Mouse (Mus musculus): Measurements from ENCODE around the gene Cyp3a13. TPM values are rescaled to one million over a fixed set of nuclear protein-coding genes. Genes with fewer than 3 reads are reported as not detected.

The Cyp3a13 gene
- total and polyA plus RNA-seq, 3 experiments = not detected

GRCm38 (mm10) chr5:137887666-137888065, 33.8 kb downstream of the Cyp3a13 start:
- TF ChIP-seq POLR2AphosphoS5 (IDR thresholded peaks at IDR 0.05; ENCODE audit: borderline replicate concordance, low read depth, low read length) (no peak), JUND (IDR thresholded peaks at IDR 0.05; ENCODE audit: low read depth, low read length) (no peak), MAZ (IDR thresholded peaks at IDR 0.05; ENCODE audit: low read depth, low read length) (no peak), CHD1 (IDR thresholded peaks at IDR 0.05; ENCODE audit: low read depth, low read length) (no peak), KAT2A (conservative IDR thresholded peaks at IDR 0.05; ENCODE audit: low read depth, low read length) (no peak), ZC3H11A (IDR thresholded peaks at IDR 0.05; ENCODE audit: low read depth, low read length) (no peak), MEF2A (IDR thresholded peaks at IDR 0.05; ENCODE audit: extremely low read depth, insufficient replicate concordance, low read depth, low read length, poor library complexity, severe bottlenecking) (no peak), BHLHE40 (IDR thresholded peaks at IDR 0.05; ENCODE audit: borderline replicate concordance, low read depth, low read length) (no peak)
- Histone ChIP-seq H3K27me3 (ENCODE audit: control insufficient read depth in 1 of 2, insufficient read depth in 2 of 2, low read length in 2 of 2) (0 out of 4 replicates have a peak, but pooled peaks cover 0 to 2% of the 10 kb centered on the region in 2 experiments), H3K79me2 (ENCODE audit: control insufficient read depth, insufficient read depth, low read length, poor library complexity) (no peaks in the 10 kb centered on the region), H3K4me1 (ENCODE audit: control insufficient read depth in 1 of 2, insufficient read depth in 2 of 2, low read length in 2 of 2) (peaks cover 0 to 14% of the 10 kb centered on the region in 2 experiments; a peak in 2 of 4 replicates), H3K4me3 (ENCODE audit: control insufficient read depth in 1 of 2, insufficient read depth in 1 of 2, low read depth in 2 of 2, low read length in 2 of 2) (no peak overlapping the region), H3K27ac (ENCODE audit: control insufficient read depth, low read depth, low read length) (no peak overlapping the region), H3K36me3 (ENCODE audit: control insufficient read depth in 1 of 2, insufficient read depth in 2 of 2, low read length in 2 of 2) (peaks cover 0 to 9% of the 10 kb centered on the region in 2 experiments; a peak in 2 of 4 replicates), H3K9me3 (replicated peaks; ENCODE audit: insufficient read depth, low read length) (no peaks in the 10 kb centered on the region), H3K9ac (ENCODE audit: control insufficient read depth, low read depth, low read length, poor library complexity, severe bottlenecking) (no peak overlapping the region)
- no peak for DNase-seq (ENCODE audit: low read depth, low spot score)

- peaks cover 0 to 13% of the 10 kb centered on the region in 2 experiments; a peak in 2 of 4 replicates for H3K36me3 ChIP-seq (ENCODE audit: control insufficient read depth in 1 of 2, insufficient read depth in 2 of 2, low read length in 2 of 2)
- no peaks in the 10 kb centered on the region for H3K9me3 ChIP-seq (replicated peaks; ENCODE audit: insufficient read depth, low read length)
- H3K4me1 ChIP-seq (ENCODE audit: control insufficient read depth in 1 of 2, insufficient read depth in 2 of 2, low read length in 2 of 2) = peaks cover 0 to 19% of the 10 kb centered on the region in 2 experiments; a peak in 2 of 4 replicates
- H3K27ac ChIP-seq (ENCODE audit: control insufficient read depth, low read depth, low read length) = no peak overlapping the region
- H3K4me3 ChIP-seq (ENCODE audit: control insufficient read depth in 1 of 2, insufficient read depth in 1 of 2, low read depth in 2 of 2, low read length in 2 of 2) = no peak overlapping the region
- DNase-seq (ENCODE audit: low read depth, low spot score) = peak; percentile 80
- H3K79me2 ChIP-seq (ENCODE audit: control insufficient read depth, insufficient read depth, low read length, poor library complexity) = no peaks in the 10 kb centered on the region
- H3K27me3 ChIP-seq (ENCODE audit: control insufficient read depth in 1 of 2, insufficient read depth in 2 of 2, low read length in 2 of 2) = 0 out of 4 replicates have a peak, but pooled peaks cover 0 to 2% of the 10 kb centered on the region in 2 experiments
- no peak overlapping the region for H3K9ac ChIP-seq (ENCODE audit: control insufficient read depth, low read depth, low read length, poor library complexity, severe bottlenecking)
- peak; percentile 60 to 90 (median 81) for TF ChIP-seq CTCF (IDR thresholded peaks at IDR 0.05 in 2 of 3, conservative IDR thresholded peaks at IDR 0.05 in 1 of 3; ENCODE audit: control insufficient read depth in 1 of 3, insufficient read depth in 1 of 3, low read depth in 2 of 3, low read length in 3 of 3, poor library complexity in 1 of 3, severe bottlenecking in 1 of 3)
- TF ChIP-seq TBP (IDR thresholded peaks at IDR 0.05; ENCODE audit: low read depth, low read length) = no peak
- TF ChIP-seq E2F4 (IDR thresholded peaks at IDR 0.05; ENCODE audit: borderline replicate concordance, low read depth, low read length) = no peak
- no peak for TF ChIP-seq MYB (IDR thresholded peaks at IDR 0.05; ENCODE audit: low read depth, low read length)
- TF ChIP-seq RAD21 (IDR thresholded peaks at IDR 0.05; ENCODE audit: low read depth, low read length) = peak; percentile 79
- peak; percentile 57; the same call in 1 of the 2 replicates for TF ChIP-seq USF1 (IDR thresholded peaks at IDR 0.05; ENCODE audit: low read depth, low read length)
- TF ChIP-seq USF2 (IDR thresholded peaks at IDR 0.05; ENCODE audit: borderline replicate concordance in 1 of 2, insufficient read depth in 1 of 2, low read depth in 1 of 2, low read length in 2 of 2) = no peak
- no peak for TF ChIP-seq HCFC1 (IDR thresholded peaks at IDR 0.05; ENCODE audit: low read depth, low read length)
- peak; percentile 63 for TF ChIP-seq MAFK (IDR thresholded peaks at IDR 0.05; ENCODE audit: borderline replicate concordance, low read depth, low read length)
- TF ChIP-seq SMC3 (IDR thresholded peaks at IDR 0.05; ENCODE audit: low read depth, low read length) = peak; percentile 76
- TF ChIP-seq POLR2AphosphoS2 (IDR thresholded peaks at IDR 0.05; ENCODE audit: low read length) = no peak
- TF ChIP-seq GATA1 (IDR thresholded peaks at IDR 0.05; ENCODE audit: low read depth, low read length) = no peak
- no peak for TF ChIP-seq ZNF384 (IDR thresholded peaks at IDR 0.05; ENCODE audit: low read depth, low read length)
- TF ChIP-seq RCOR1 (IDR thresholded peaks at IDR 0.05; ENCODE audit: low read depth, low read length) = no peak
- no peak for TF ChIP-seq GABPA (IDR thresholded peaks at IDR 0.05; ENCODE audit: low read depth, low read length)
- peak; percentile 90 for TF ChIP-seq MYC (IDR thresholded peaks at IDR 0.05; ENCODE audit: low read depth, low read length)
- 0 out of 2 replicates have a peak, but pooled peaks have one; percentile 30 for TF ChIP-seq JUND (IDR thresholded peaks at IDR 0.05; ENCODE audit: low read depth, low read length)
- TF ChIP-seq MEF2A (IDR thresholded peaks at IDR 0.05; ENCODE audit: extremely low read depth, insufficient replicate concordance, low read depth, low read length, poor library complexity, severe bottlenecking) = no peak
- no peak for TF ChIP-seq TAL1 (IDR thresholded peaks at IDR 0.05; ENCODE audit: low read length)
- TF ChIP-seq TCF12 (IDR thresholded peaks at IDR 0.05; ENCODE audit: low read depth, low read length) = no peak
- TF ChIP-seq MAZ (IDR thresholded peaks at IDR 0.05; ENCODE audit: low read depth, low read length) = no peak
- TF ChIP-seq MXI1 (IDR thresholded peaks at IDR 0.05; ENCODE audit: low read depth, low read length) = peak; percentile 54
- peak; percentile 67 for TF ChIP-seq ZC3H11A (IDR thresholded peaks at IDR 0.05; ENCODE audit: low read depth, low read length)
- no peak for TF ChIP-seq POLR2A (IDR thresholded peaks at IDR 0.05; ENCODE audit: control insufficient read depth in 1 of 2, insufficient read depth in 1 of 2, low read depth in 1 of 2, low read length in 2 of 2, poor library complexity in 1 of 2)
- TF ChIP-seq CHD1 (IDR thresholded peaks at IDR 0.05; ENCODE audit: low read depth, low read length) = no peak
- no peak for TF ChIP-seq NRF1 (IDR thresholded peaks at IDR 0.05; ENCODE audit: insufficient read depth, low read depth, low read length, poor library complexity, severe bottlenecking)
- no peak for TF ChIP-seq ZKSCAN1 (IDR thresholded peaks at IDR 0.05; ENCODE audit: low read depth, low read length)
Measured at GRCm38 (mm10) chr5:137885894-137886293, 35.5 kb downstream of the Cyp3a13 start.

Measured in MEL (cell line).